Mouse (Mus musculus): ENCODE results near the gene Trex1.

The Trex1 gene

GRCm38 (mm10) chr9:109016973-109017604 lies 42.4 kb downstream of the Trex1 start:
- no peak for DNase-seq (ENCODE audit: low spot score)

- DNase-seq (ENCODE audit: low spot score): no peak
Observed at GRCm38 (mm10) chr9:109015397-109015796, 44.1 kb downstream of the Trex1 start.

DNA sequence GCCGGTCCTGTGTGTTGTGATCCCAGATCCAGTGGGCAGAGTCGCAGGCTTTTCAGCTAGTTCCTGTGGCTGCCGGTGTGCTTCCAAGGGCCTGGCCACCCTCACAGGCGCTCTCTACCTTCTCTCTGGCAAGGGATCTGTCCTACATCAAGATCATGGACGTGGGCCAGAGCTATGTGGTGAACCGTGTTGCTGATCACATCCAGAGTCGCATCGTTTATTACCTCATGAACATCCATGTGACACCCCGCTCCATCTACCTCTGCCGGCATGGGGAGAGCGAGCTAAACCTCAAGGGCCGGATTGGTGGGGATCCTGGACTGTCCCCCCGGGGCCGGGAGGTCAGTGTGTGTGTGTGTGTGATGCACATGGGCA lies 49.2 kb downstream of the Trex1 start:
- DNase-seq (ENCODE audit: low spot score): no peak

DNA sequence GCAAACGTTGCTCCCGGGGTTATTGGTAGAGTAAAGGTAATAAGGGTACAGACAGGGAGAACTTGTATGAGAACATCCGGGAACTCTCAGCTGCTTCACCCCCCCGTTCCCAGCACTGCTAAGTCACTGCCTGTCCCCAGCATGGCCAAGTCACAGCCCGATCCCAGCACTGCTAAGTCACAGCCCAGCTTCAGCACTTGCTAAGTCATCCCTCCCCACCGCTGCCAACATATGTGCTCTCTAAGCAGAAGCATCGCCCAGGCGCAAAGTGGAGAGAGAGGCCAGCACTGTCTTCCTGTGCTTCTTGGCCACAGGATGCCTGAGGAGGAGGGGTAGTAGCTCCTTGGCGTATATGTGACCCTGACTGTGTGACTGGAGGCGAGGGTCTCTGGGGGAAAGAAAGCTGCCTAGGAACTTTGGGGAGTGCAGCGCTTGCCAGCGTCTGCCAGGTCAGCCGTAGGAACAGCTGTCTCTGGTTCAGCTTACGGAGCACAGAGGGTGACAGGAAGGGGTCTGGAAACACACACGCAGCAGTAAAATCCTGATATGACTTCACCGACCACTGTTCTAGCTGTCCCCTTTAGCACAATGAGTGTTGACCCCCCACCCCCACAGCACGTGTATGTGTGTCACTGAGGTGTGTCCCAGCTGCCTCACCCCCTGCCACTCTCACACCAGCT lies 49.8 kb downstream of the Trex1 start:
- DNase-seq (ENCODE audit: low spot score): no peak

DNA sequence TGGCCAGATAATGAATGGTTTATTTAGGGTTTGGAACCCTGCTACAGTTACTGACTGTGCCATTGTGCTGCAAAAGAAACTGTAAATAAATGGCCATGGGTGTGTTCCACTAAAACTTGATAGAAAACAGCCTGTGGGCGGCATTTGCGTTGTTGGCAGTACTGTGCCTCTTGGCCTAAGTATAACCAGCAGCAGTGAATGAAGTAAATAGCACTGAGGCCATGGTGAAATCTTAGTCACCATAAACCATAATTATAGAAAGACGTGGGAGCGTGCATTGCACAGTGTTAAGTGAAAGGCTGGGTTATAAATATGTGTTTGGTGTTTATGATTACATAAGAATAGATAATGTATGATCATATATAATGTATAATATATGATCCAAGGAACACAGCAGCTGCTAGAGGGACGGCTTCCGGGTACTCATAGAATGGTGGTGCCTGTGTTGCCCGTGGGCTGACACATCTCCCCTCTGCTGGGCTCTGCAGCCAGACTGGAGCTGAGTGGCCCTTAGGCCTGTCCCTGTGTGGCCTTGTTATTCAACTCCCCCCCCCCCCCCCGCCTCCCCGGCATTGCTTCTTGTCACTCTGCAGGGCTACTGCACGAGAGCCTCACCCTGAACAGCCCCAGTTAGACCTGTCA lies 50.4 kb downstream of the Trex1 start:
- no peak for DNase-seq (ENCODE audit: low spot score)

- DNase-seq (ENCODE audit: low spot score): no peak
Observed at GRCm38 (mm10) chr9:109008081-109008480, 51.5 kb downstream of the Trex1 start.
